Mouse (Mus musculus) liver, embryonic 15.5 days (tissue): ENCODE measurements around the gene Susd6. TPM values are rescaled to one million over a fixed set of nuclear protein-coding genes. Genes with fewer than 3 reads are reported as not detected.

Source experiments
- ATAC-seq: fragments of 200-750 bp; cut with Nextera tagmentation; 2 replicates; pipeline ENCODE4 v1.8.0; 2017; ENCODE audit warnings: moderate number of reproducible peaks, mild to moderate bottlenecking, moderate library complexity; ENCODE audit not compliant: insufficient read depth
- H3K27ac ChIP-seq: fragments of 300-500 bp; sonication (generic); replicated peaks from 2 replicates; pipeline ENCODE4 v1.5.1; 2015; ENCODE audit warnings: mild to moderate bottlenecking, inconsistent platforms
- H3K27me3 ChIP-seq: fragments of 300-500 bp; sonication (generic); 2 replicates; pipeline ENCODE4 v1.6.1; 2015; ENCODE audit warnings: mild to moderate bottlenecking, inconsistent platforms
- H3K36me3 ChIP-seq: fragments of 300-500 bp; sonication (generic); replicated peaks from 2 replicates; pipeline ENCODE4 v1.6.1; 2015; ENCODE audit warnings: moderate library complexity, mild to moderate bottlenecking, inconsistent platforms
- H3K4me1 ChIP-seq: fragments of 300-500 bp; sonication (generic); replicated peaks from 2 replicates; pipeline ENCODE4 v1.6.1; 2015; ENCODE audit warnings: inconsistent platforms
- H3K4me2 ChIP-seq: fragments of 300-500 bp; sonication (generic); 2 replicates; pipeline ENCODE4 v1.6.1; 2015; ENCODE audit warnings: moderate library complexity, mild to moderate bottlenecking, inconsistent platforms
- H3K4me3 ChIP-seq: fragments of 300-500 bp; sonication (generic); replicated peaks from 2 replicates; pipeline ENCODE4 v1.5.1; 2015; ENCODE audit warnings: mild to moderate bottlenecking, inconsistent platforms
- H3K9ac ChIP-seq: fragments of 300-500 bp; sonication (generic); 2 replicates; pipeline ENCODE4 v1.6.1; 2015; ENCODE audit warnings: moderate library complexity, mild to moderate bottlenecking, inconsistent platforms
- H3K9me3 ChIP-seq: fragments of 300-500 bp; sonication (generic); replicated peaks from 2 replicates; pipeline ENCODE4 v1.6.1; 2016; ENCODE audit warnings: inconsistent platforms
- WGBS: fragments of 180-500 bp; shearing (Covaris S2); methylation state at CpG from one replicate; pipeline ENCODE4 v1.1.7; 2015; ENCODE audit warnings: mixed read lengths; ENCODE audit not compliant: insufficient replicate concordance; 5-methylcytosine and 5-hydroxymethylcytosine counted together
- polyA plus RNA-seq: library from polyadenylated mRNA; unstranded; fragments of >200 nt; fragmentation: Nextera tagmentation; extraction: Ambion mirVana; gene quantifications from 2 replicates; pipeline ENCODE4 v1.2.1, GENCODE M21; 2015

Gene Susd6
- polyA plus RNA-seq, 1 experiment from 2014 or later: 13.7 TPM

DNA sequence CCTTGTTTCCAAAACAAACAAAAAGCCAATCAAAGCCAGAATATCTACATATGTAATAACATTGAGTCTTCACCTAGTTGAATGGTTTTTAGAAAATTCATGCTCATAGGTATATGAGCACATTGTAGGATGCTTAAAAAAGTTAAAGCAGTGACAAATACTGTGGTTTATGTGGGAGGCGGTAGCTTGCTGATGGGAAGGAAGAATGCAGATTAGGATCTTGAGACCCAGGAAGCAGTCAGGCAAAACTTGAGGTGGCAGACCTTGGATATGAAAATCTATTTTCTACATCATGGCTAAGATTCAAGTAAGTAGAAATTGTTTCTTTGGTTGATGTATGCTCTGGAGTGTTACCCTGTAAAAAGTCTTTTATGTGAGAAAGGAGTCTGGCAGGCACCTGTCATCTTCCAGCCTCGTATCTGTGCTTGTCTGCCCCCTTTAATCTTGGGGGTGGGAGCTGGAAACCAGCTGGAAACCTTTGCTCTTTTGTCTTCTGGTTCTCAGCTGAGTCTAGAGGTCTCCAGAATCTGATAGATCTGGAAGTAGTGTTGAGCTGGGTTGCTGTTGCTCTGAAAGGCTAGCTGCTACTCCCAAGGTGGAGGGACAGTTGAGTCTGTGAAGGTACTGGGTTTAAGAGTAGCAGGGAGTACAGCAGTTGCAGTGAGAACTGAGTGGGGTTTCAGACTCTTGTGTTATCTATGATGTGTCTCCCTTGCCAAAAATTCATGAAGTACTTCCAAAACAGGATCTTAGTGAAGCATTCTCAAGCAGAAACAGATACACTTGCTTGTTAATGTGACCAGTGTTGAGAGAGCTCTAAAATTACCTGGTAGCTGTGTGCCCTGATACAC lies 4.8 kb downstream of the Susd6 start:
- no peaks in the 10 kb centered on the region for H3K9me3 ChIP-seq
- H3K4me2 ChIP-seq: no peak overlapping the region
- peaks cover 20% of the 10 kb centered on the region; the same call in 1 of the 2 replicates for H3K36me3 ChIP-seq
- ATAC-seq: no peak
- no peaks in the 10 kb centered on the region for H3K27me3 ChIP-seq
- peak overlapping the region; percentile 14; the same call in 1 of the 2 replicates for H3K27ac ChIP-seq
- 27% methylated on average over 2 of the region's 2 CpGs for WGBS
- no peak overlapping the region for H3K9ac ChIP-seq
- no peak overlapping the region for H3K4me3 ChIP-seq
- peaks cover 63% of the 10 kb centered on the region for H3K4me1 ChIP-seq

DNA sequence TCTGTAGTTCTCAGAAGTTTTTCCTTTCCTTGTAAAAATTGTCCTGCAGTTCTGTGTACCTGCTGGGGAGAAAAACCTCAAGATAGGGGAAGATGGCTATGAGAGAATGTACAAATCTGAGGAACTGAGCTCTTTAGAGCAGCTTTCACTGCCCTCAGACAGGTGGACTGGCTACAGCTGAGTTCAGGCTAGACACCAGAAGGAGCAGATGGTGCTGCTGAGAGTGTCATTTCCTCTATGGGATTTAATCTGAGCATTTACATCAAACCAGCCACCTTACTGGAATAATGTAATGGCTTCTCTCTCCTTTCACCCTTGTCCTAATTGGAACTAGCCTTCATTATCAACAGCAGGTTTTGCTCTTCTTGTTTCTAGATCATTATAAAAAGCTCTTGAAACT lies 8.0 kb downstream of the Susd6 start:
- Histone ChIP-seq H3K27ac (no peak overlapping the region), H3K4me1 (peaks cover 58% of the 10 kb centered on the region), H3K27me3 (no peaks in the 10 kb centered on the region), H3K4me3 (no peak overlapping the region), H3K36me3 (peaks cover 13% of the 10 kb centered on the region; the same call in 1 of the 2 replicates), H3K9ac (no peak overlapping the region), H3K4me2 (no peak overlapping the region), H3K9me3 (no peaks in the 10 kb centered on the region)
- ATAC-seq: no peak

DNA sequence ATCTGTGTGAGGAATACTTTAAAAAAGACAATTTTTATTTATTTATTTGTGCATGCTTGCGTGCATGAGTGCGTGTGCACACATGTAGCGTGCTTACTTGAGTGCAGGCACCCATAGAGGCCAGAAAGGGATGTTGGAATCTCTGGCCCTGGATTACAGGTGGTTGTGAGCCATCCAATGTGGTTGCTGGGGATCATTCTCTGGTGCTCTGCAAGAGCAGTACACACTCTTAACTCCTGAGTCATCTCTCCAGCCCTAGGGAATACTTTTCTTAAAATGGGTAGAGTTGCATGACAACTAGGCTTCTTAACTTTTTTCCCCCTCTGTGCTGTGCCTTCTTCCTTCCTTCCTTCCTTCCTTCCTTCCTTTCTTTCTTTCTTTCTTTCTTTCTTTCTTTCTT lies 9.8 kb downstream of the Susd6 start:
- Histone ChIP-seq H3K9ac (no peak overlapping the region), H3K27me3 (no peaks in the 10 kb centered on the region), H3K27ac (no peak overlapping the region), H3K4me2 (no peak overlapping the region), H3K4me3 (no peak overlapping the region), H3K4me1 (peaks cover 56% of the 10 kb centered on the region), H3K36me3 (peaks cover 8% of the 10 kb centered on the region; the same call in 1 of the 2 replicates), H3K9me3 (no peaks in the 10 kb centered on the region)
- WGBS: 90% methylated on average over 3 of the region's 3 CpGs
- no peak for ATAC-seq

DNA sequence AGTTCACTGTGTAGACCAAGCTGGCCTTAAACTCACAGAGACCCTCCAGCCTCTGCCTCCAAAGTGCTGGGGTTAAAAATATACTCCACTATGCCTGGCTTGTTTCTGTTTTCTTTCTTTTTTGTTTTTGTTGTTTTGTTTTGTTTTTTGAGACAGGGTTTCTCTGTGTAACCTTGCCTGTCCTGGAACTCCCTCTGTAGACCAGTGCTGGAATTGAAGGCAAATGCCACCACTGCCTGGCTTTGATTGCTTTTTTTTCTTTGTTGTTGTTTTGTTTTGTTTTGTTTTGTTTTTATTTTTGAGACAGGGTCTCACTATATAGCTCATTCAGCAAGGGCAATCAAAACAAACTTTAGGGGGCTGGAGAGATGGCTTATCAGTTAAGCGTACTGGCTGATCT lies 11.1 kb downstream of the Susd6 start:
- Histone ChIP-seq H3K4me3 (no peak overlapping the region), H3K9me3 (no peaks in the 10 kb centered on the region), H3K4me1 (peaks cover 54% of the 10 kb centered on the region), H3K9ac (no peak overlapping the region), H3K27me3 (no peaks in the 10 kb centered on the region), H3K4me2 (no peak overlapping the region), H3K36me3 (no peaks in the 10 kb centered on the region; the same call in 1 of the 2 replicates), H3K27ac (no peak overlapping the region)
- 95% methylated on average over 1 of the region's 1 CpGs for WGBS
- no peak for ATAC-seq

DNA sequence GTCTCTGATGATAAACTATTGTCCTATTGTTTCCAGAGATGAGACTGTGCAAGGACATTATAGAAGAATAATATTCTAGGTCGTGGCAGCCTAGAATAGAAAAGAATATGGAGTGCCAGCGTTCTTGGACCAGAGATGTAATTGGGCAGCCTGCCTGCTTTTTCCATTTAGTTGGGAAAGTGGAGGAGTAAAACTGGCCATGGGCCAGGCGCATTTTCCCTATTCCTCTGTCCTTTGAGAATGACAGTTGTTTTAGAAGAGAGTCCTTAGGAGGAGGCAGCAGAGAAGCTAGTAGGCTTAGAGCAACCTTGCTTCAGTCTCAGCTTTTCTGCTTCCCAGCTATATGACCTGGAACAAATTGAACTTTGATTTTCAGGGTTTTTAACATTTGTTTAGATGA lies 13.6 kb downstream of the Susd6 start:
- H3K36me3 ChIP-seq: no peaks in the 10 kb centered on the region
- WGBS: 66% methylated on average over 3 of the region's 3 CpGs
- no peaks in the 10 kb centered on the region for H3K27me3 ChIP-seq
- ATAC-seq: no peak
- H3K4me2 ChIP-seq: no peak overlapping the region
- H3K9ac ChIP-seq: no peak overlapping the region
- H3K9me3 ChIP-seq: no peaks in the 10 kb centered on the region
- no peak overlapping the region for H3K4me3 ChIP-seq
- H3K4me1 ChIP-seq: peaks cover 64% of the 10 kb centered on the region
- H3K27ac ChIP-seq: 0 out of 2 replicates have a peak overlapping the region, but pooled peaks have one; percentile 9

DNA sequence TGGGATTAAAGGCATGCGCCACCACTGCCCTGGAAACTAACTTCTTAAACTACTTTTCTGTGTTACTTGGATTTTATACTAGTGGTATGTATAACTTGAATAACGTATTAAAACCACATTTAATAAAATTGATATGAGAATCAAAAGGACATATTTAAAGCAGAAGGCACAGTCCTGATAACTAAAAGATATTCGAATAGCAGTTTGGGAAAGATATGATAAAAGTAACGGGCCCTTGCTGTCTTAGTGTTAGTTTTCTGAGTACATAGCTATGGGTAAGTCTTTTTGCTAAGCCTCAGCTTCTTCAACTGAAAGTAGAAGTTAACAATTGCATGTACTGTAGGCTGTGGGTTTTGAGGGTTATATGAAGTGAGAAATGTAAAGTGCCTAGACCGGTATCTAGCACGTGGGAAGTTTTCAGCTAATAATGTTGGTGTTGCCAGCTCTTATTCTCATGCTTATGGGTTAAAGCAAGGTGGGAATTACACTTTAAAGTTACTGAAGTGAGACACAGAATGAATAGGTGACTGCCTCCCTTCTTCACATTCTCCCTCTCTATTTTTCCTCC lies 14.6 kb downstream of the Susd6 start:
- Histone ChIP-seq H3K27ac (0 out of 2 replicates have a peak overlapping the region, but pooled peaks have one; percentile 19), H3K4me1 (peaks cover 67% of the 10 kb centered on the region), H3K9me3 (no peaks in the 10 kb centered on the region), H3K36me3 (no peaks in the 10 kb centered on the region), H3K4me3 (no peak overlapping the region), H3K9ac (no peak overlapping the region), H3K4me2 (no peak overlapping the region), H3K27me3 (no peaks in the 10 kb centered on the region)
- ATAC-seq: no peak
- whole genome bisulfite sequencing: 41% methylated on average over 6 of the region's 6 CpGs

DNA sequence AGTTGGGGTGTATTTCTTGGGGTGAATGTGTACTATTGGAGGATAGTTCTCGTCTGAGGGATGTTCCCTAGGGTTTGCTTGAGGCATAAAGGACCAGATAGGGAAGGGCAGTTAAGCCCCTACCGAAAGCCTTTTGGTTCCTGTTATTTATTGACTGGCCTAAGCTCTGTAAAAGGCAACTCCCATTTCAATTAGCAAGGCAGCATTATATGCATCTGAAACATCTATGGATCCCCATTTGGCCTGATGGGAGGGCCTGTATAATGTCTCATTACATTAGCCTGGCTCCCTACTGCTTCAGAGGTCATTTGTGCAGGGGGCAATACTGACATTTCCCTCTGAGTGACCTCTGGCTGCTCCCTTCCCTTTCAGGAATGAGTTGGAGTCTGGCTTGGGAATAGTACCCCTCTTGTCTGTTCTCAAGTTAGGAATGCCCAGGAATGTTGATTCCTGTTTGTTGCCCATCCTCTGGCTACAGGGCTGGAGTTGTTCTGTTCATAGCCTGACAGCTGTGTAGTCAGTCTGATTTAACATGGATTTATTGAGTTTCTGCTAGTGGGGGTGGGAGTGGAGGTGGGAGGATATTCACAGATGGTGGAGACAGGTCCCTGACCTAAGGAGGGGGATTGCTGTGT lies 17.3 kb downstream of the Susd6 start:
- Histone ChIP-seq H3K9ac (no peak overlapping the region), H3K4me3 (no peak overlapping the region), H3K27ac (no peak overlapping the region), H3K4me1 (peaks cover 84% of the 10 kb centered on the region), H3K9me3 (no peaks in the 10 kb centered on the region), H3K36me3 (no peaks in the 10 kb centered on the region), H3K4me2 (no peak overlapping the region), H3K27me3 (no peaks in the 10 kb centered on the region)
- no peak for ATAC-seq
- 56% methylated on average over 2 of the region's 2 CpGs for WGBS

DNA sequence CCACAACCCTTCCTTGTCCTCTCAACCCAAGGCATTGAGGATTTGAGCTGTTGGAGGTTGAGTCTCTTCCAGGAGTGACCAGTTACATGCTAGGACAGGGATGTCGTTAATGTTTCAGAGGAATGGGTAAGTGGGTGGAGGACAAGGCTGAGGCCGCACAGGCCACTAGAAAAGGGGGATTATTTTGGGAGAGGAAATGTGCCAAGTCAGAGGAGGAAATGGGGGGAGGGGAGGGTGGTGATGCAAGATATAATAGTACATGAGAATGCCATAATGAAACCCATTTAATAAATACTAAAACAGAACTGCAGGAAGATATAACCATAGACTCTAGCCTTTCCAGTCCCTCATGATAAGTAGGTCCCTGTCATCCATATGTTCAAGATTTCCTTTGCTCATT lies 19.7 kb downstream of the Susd6 start:
- Histone ChIP-seq H3K27ac (no peak overlapping the region), H3K27me3 (no peaks in the 10 kb centered on the region), H3K9me3 (no peaks in the 10 kb centered on the region), H3K9ac (no peak overlapping the region), H3K4me1 (peaks cover 87% of the 10 kb centered on the region), H3K4me2 (no peak overlapping the region), H3K36me3 (no peaks in the 10 kb centered on the region), H3K4me3 (no peak overlapping the region)
- no peak for ATAC-seq
- 27% methylated on average over 2 of the region's 2 CpGs for WGBS

DNA sequence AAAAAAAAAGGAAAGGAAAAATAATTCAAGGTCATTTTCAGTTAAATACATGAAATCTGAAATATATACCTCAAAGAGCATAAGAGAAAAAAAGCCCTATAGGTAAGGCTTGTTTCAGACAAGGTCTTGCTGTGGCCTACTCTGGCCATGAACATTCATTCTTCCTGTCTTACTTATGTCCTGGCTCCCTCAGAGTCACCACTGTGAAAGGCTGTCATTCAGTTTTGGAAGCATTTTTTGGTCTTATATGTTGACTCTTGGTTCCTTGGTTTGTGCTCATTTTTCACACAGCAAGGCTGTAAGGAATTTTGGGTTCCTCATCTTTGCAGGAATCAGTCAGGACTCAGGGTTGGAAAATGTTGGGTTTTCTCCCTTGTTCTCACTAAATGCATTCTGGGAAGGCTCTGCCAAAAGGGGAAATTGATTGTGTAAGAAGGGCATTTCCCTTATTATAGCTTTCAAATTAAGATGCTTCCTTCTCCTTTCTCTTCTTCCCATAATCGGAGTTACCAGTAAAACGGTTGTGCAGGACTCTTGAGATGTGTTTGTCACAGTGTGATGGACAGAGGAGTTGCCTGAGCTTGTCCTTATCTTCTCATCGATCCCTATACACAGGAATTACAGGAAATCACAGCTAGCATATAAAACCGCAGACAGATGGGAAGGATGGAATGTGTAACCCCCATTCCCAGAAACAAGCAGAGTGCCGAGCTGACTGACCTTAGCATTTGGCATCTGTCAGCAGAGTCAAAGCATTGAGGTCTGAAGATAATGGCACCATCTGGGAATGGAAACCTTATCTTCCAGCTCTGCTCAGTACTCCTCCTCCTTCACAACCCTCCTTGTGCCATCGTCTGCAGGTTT lies 21.6 kb downstream of the Susd6 start:
- Histone ChIP-seq H3K4me2 (peak overlapping the region; percentile 49), H3K36me3 (no peaks in the 10 kb centered on the region), H3K4me1 (peaks cover 93% of the 10 kb centered on the region), H3K9ac (0 out of 2 replicates have a peak overlapping the region, but pooled peaks have one; percentile 30), H3K9me3 (no peaks in the 10 kb centered on the region), H3K27me3 (no peaks in the 10 kb centered on the region), H3K4me3 (no peak overlapping the region), H3K27ac (peak overlapping the region; percentile 68)
- ATAC-seq: peak; percentile 58
- WGBS: 10% methylated on average over 6 of the region's 6 CpGs

DNA sequence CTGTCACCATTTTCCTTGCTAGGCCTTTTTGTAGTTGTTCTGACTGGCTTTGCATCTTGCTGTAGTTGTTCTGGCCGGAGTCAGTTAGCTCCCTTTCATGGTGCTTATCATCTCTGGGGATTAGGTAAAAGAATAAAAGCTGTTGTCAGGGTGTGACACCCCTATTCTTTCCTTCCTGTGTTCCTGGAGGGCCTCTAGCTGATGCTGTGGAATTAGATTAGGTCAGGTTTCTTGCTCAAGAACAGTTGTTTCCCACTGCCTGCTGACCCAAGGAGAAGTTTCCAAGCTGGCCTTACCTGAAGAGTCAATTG lies 22.2 kb downstream of the Susd6 start:
- 15% methylated on average over 1 of the region's 1 CpGs for WGBS
- Histone ChIP-seq H3K4me2 (peak overlapping the region; percentile 49), H3K27me3 (no peaks in the 10 kb centered on the region), H3K9me3 (no peaks in the 10 kb centered on the region), H3K27ac (peak overlapping the region; percentile 68), H3K9ac (0 out of 2 replicates have a peak overlapping the region, but pooled peaks have one; percentile 30), H3K4me3 (no peak overlapping the region), H3K36me3 (no peaks in the 10 kb centered on the region), H3K4me1 (peaks cover 93% of the 10 kb centered on the region)
- ATAC-seq: no peak
